Mouse (Mus musculus) urinary bladder, postnatal 14 days (tissue): ENCODE data around the gene Lipo4.
"Not testable (repeated sequence)": the region's sequence is repeated elsewhere in the genome, so short reads cannot be mapped to it uniquely, and the experiment has no call there.

Experiments
- DNase-seq: peaks from one replicate; pipeline ENCODE4 v3.0.0; 2021; ENCODE audit warnings: low spot score

Gene Lipo4

GRCm38 (mm10) chr19:33517680-33518079 is at the start of gene Lipo4:
Gene Lipo4 (minus strand): TSS chr19:33517780.
- DNase-seq: no peak

GRCm38 (mm10) chr19:33456426-33456825 is 61.2 kb downstream of the Lipo4 start:
- DNase-seq: not testable (repeated sequence)

GRCm38 (mm10) chr19:33453725-33454124 is 63.9 kb downstream of the Lipo4 start:
- no peak for DNase-seq
